Mouse (Mus musculus): Measurements from ENCODE around the gene Prrt3. TPM values are rescaled to one million over a fixed set of nuclear protein-coding genes. Genes with fewer than 3 reads are reported as not detected.

Gene Prrt3
- total RNA-seq, 4 experiments from 2014 or later, result not detected

- no peak for DNase-seq (ENCODE audit: low spot score in 2 of 2)
Observed at GRCm38 (mm10) chr6:113492101-113492864, 9.4 kb downstream of the Prrt3 start.

GRCm38 (mm10) chr6:113489410-113489809 lies 12.3 kb downstream of the Prrt3 start:
- DNase-seq (ENCODE audit: low spot score in 2 of 2), result no peak

- DNase-seq (ENCODE audit: low spot score in 2 of 2), result no peak
Observed at GRCm38 (mm10) chr6:113487125-113487576, 14.6 kb downstream of the Prrt3 start.

GRCm38 (mm10) chr6:113483729-113484128 lies 18.0 kb downstream of the Prrt3 start:
- no peak for DNase-seq (ENCODE audit: low spot score in 2 of 2)

- DNase-seq (ENCODE audit: low spot score in 2 of 2), result peak; percentile 92 to 95
Observed at GRCm38 (mm10) chr6:113483100-113483615, 18.6 kb downstream of the Prrt3 start, which contains the start of gene Creld1. Gene Creld1 (plus strand): TSS chr6:113483297.

GRCm38 (mm10) chr6:113482477-113483099 lies 19.1 kb downstream of the Prrt3 start:
- peak in 1 of 2 experiments; percentile 45 for DNase-seq (ENCODE audit: low spot score in 2 of 2)

- no peak for DNase-seq (ENCODE audit: low spot score in 2 of 2)
Observed at GRCm38 (mm10) chr6:113480555-113481373, 21.0 kb downstream of the Prrt3 start.

- no peak for DNase-seq (ENCODE audit: low spot score in 2 of 2)
Observed at GRCm38 (mm10) chr6:113478906-113479305, 22.8 kb downstream of the Prrt3 start.

GRCm38 (mm10) chr6:113477353-113477752 lies 24.4 kb downstream of the Prrt3 start:
- DNase-seq (ENCODE audit: low spot score in 2 of 2), result no peak

GRCm38 (mm10) chr6:113473715-113474114 lies 28.0 kb downstream of the Prrt3 start:
- no peak for DNase-seq (ENCODE audit: low spot score in 2 of 2)

- no peak for DNase-seq (ENCODE audit: low spot score in 2 of 2)
Observed at GRCm38 (mm10) chr6:113473246-113473645, 28.5 kb downstream of the Prrt3 start.

GRCm38 (mm10) chr6:113472061-113472460 lies 29.7 kb downstream of the Prrt3 start:
- no peak for DNase-seq (ENCODE audit: low spot score in 2 of 2)

GRCm38 (mm10) chr6:113471297-113471936 lies 30.3 kb downstream of the Prrt3 start, which contains the start of gene Il17rc:
Gene Il17rc (plus strand): TSS chr6:113471427.
- DNase-seq (ENCODE audit: low spot score in 2 of 2), result peak; percentile 39 to 40

GRCm38 (mm10) chr6:113469432-113469831 lies 32.3 kb downstream of the Prrt3 start:
- DNase-seq (ENCODE audit: low spot score in 2 of 2), result peak; percentile 58 to 70

GRCm38 (mm10) chr6:113469021-113469420 lies 32.7 kb downstream of the Prrt3 start:
- DNase-seq (ENCODE audit: low spot score in 2 of 2), result peak; percentile 54 to 57

- no peak for DNase-seq (ENCODE audit: low spot score in 2 of 2)
Observed at GRCm38 (mm10) chr6:113468512-113468911, 33.2 kb downstream of the Prrt3 start.

- no peak for DNase-seq (ENCODE audit: low spot score in 2 of 2)
Observed at GRCm38 (mm10) chr6:113465602-113466001, 36.1 kb downstream of the Prrt3 start.

GRCm38 (mm10) chr6:113464040-113464439 lies 37.7 kb downstream of the Prrt3 start:
- DNase-seq (ENCODE audit: low spot score in 2 of 2), result no peak

- no peak for DNase-seq (ENCODE audit: low spot score in 2 of 2)
Observed at GRCm38 (mm10) chr6:113458635-113459034, 43.1 kb downstream of the Prrt3 start.

GRCm38 (mm10) chr6:113457952-113458534 lies 43.7 kb downstream of the Prrt3 start, which contains the start of gene Il17re:
Gene Il17re (plus strand): TSS chr6:113458484.
- DNase-seq (ENCODE audit: low spot score in 2 of 2), result no peak

Data from gastrocnemius, adult 8-10 months (tissue).